Mouse (Mus musculus): Measurements from ENCODE around the gene C1qtnf5. TPM values are rescaled to one million over a fixed set of nuclear protein-coding genes. Genes with fewer than 3 reads are reported as not detected.
A peak's percentile ranks its signal among the peaks of the same experiment; 100 is the strongest.

The C1qtnf5 gene
- polyA plus RNA-seq (2015; fragmentation: Nextera tagmentation; extraction: Ambion mirVana) = 2.9 and 4.1 TPM in 2 replicates

- Histone ChIP-seq H3K4me3 (peak within 1 kb of the TSS; percentile 6; the same call in 1 of the 2 replicates), H3K27ac (peak within 1 kb of the TSS; percentile 51), H3K9ac (no peak within 1 kb of the TSS), H3K9me3 (no peaks in the 10 kb centered on the region), H3K4me2 (peak within 1 kb of the TSS; percentile 34), H3K4me1 (peaks cover 45% of the 10 kb centered on the region), H3K27me3 (replicated peaks) (no peaks in the 10 kb centered on the region), H3K36me3 (replicated peaks) (no peaks in the 10 kb centered on the region)
- WGBS = 17% methylated on average over 8 of the region's 8 CpGs
- ATAC-seq (replicated peaks) = peak; percentile 51
Measured at GRCm38 (mm10) chr9:44107110-44107509, at the start of gene C1qtnf5. C1qtnf5 (plus strand) TSS chr9:44107245.

- WGBS = 86% methylated on average over 6 of the region's 6 CpGs
- Histone ChIP-seq H3K4me2 (no peak overlapping the region), H3K9ac (no peak overlapping the region), H3K9me3 (no peaks in the 10 kb centered on the region), H3K4me1 (no peaks in the 10 kb centered on the region), H3K27me3 (replicated peaks) (no peaks in the 10 kb centered on the region), H3K4me3 (no peak overlapping the region), H3K27ac (no peak overlapping the region), H3K36me3 (replicated peaks) (no peaks in the 10 kb centered on the region)
- no peak for ATAC-seq (replicated peaks)
Measured at GRCm38 (mm10) chr9:44058606-44059005, 48.4 kb upstream of the C1qtnf5 start.

- Histone ChIP-seq H3K36me3 (replicated peaks) (no peaks in the 10 kb centered on the region), H3K27ac (no peak overlapping the region), H3K4me3 (no peak overlapping the region), H3K9ac (no peak overlapping the region), H3K4me2 (no peak overlapping the region), H3K9me3 (no peaks in the 10 kb centered on the region), H3K4me1 (peaks cover 13% of the 10 kb centered on the region), H3K27me3 (replicated peaks) (no peaks in the 10 kb centered on the region)
- no peak for ATAC-seq (replicated peaks)
- 41% methylated on average over 1 of the region's 1 CpGs for WGBS
Measured at GRCm38 (mm10) chr9:44065177-44065576, 41.9 kb upstream of the C1qtnf5 start.

- peak within 1 kb of the TSS; percentile 82 for H3K4me2 ChIP-seq
- no peaks in the 10 kb centered on the region for H3K36me3 ChIP-seq (replicated peaks)
- H3K9ac ChIP-seq = peak within 1 kb of the TSS; percentile 48
- H3K4me1 ChIP-seq = peaks cover 17% of the 10 kb centered on the region
- H3K27me3 ChIP-seq (replicated peaks) = no peaks in the 10 kb centered on the region; the same call in 1 of the 2 replicates
- peak within 1 kb of the TSS; percentile 51 for H3K4me3 ChIP-seq
- peak; percentile 99 for ATAC-seq (replicated peaks)
- H3K9me3 ChIP-seq = no peaks in the 10 kb centered on the region
- H3K27ac ChIP-seq = peak within 1 kb of the TSS; percentile 31; the same call in 1 of the 2 replicates
- WGBS = under 1% methylated on average over 38 of the region's 38 CpGs
Measured at GRCm38 (mm10) chr9:44066785-44067225, 40.2 kb upstream of the C1qtnf5 start, which contains the start of gene Usp2. Usp2 (plus strand) TSS chr9:44067021.

- Histone ChIP-seq H3K4me2 (peak overlapping the region; percentile 82), H3K9me3 (no peaks in the 10 kb centered on the region), H3K4me1 (peaks cover 23% of the 10 kb centered on the region), H3K4me3 (peak overlapping the region; percentile 51), H3K9ac (peak overlapping the region; percentile 48), H3K27ac (peak overlapping the region; percentile 31; the same call in 1 of the 2 replicates), H3K27me3 (replicated peaks) (no peaks in the 10 kb centered on the region; the same call in 1 of the 2 replicates), H3K36me3 (replicated peaks) (no peaks in the 10 kb centered on the region)
- peak; percentile 71 for ATAC-seq (replicated peaks)
- WGBS = 9% methylated on average over 15 of the region's 15 CpGs
Measured at GRCm38 (mm10) chr9:44067241-44067959, 39.6 kb upstream of the C1qtnf5 start.

GRCm38 (mm10) chr9:44067960-44068330, 39.1 kb upstream of the C1qtnf5 start:
- Histone ChIP-seq H3K9me3 (no peaks in the 10 kb centered on the region), H3K4me2 (no peak overlapping the region)

GRCm38 (mm10) chr9:44069252-44069651, 37.8 kb upstream of the C1qtnf5 start:
- no peak for ATAC-seq (replicated peaks)
- Histone ChIP-seq H3K4me3 (no peak overlapping the region), H3K36me3 (replicated peaks) (no peaks in the 10 kb centered on the region), H3K4me2 (no peak overlapping the region), H3K27me3 (replicated peaks) (no peaks in the 10 kb centered on the region; the same call in 1 of the 2 replicates), H3K4me1 (peaks cover 25% of the 10 kb centered on the region), H3K27ac (no peak overlapping the region), H3K9ac (no peak overlapping the region), H3K9me3 (no peaks in the 10 kb centered on the region)
- 35% methylated on average over 7 of the region's 7 CpGs for WGBS

More at GRCm38 (mm10) chr9:44067960-44068330, 39.1 kb upstream of the C1qtnf5 start:
- Histone ChIP-seq H3K4me3 (no peak overlapping the region), H3K27ac (no peak overlapping the region), H3K36me3 (replicated peaks) (no peaks in the 10 kb centered on the region), H3K4me1 (peaks cover 25% of the 10 kb centered on the region), H3K27me3 (replicated peaks) (no peaks in the 10 kb centered on the region; the same call in 1 of the 2 replicates), H3K9ac (no peak overlapping the region)
- ATAC-seq (replicated peaks) = no peak
- 89% methylated on average over 6 of the region's 6 CpGs for WGBS

GRCm38 (mm10) chr9:44070113-44070843, 36.8 kb upstream of the C1qtnf5 start:
- peaks cover 25% of the 10 kb centered on the region for H3K4me1 ChIP-seq
- WGBS = 79% methylated on average over 14 of the region's 14 CpGs
- no peak overlapping the region for H3K4me2 ChIP-seq
- no peaks in the 10 kb centered on the region for H3K9me3 ChIP-seq
- ATAC-seq (replicated peaks) = no peak
- H3K36me3 ChIP-seq (replicated peaks) = no peaks in the 10 kb centered on the region
- H3K9ac ChIP-seq = no peak overlapping the region
- no peaks in the 10 kb centered on the region; the same call in 1 of the 2 replicates for H3K27me3 ChIP-seq (replicated peaks)
- H3K27ac ChIP-seq = no peak overlapping the region
- no peak overlapping the region for H3K4me3 ChIP-seq

- WGBS = 53% methylated on average over 8 of the region's 8 CpGs
- Histone ChIP-seq H3K27me3 (replicated peaks) (no peaks in the 10 kb centered on the region; the same call in 1 of the 2 replicates), H3K4me1 (peaks cover 25% of the 10 kb centered on the region), H3K27ac (no peak overlapping the region), H3K4me2 (no peak overlapping the region), H3K36me3 (replicated peaks) (no peaks in the 10 kb centered on the region), H3K9me3 (no peaks in the 10 kb centered on the region), H3K9ac (no peak overlapping the region), H3K4me3 (no peak overlapping the region)
- no peak for ATAC-seq (replicated peaks)
Measured at GRCm38 (mm10) chr9:44070844-44071231, 36.2 kb upstream of the C1qtnf5 start.

- H3K4me1 ChIP-seq = peaks cover 22% of the 10 kb centered on the region
- H3K9ac ChIP-seq = no peak overlapping the region
- peak overlapping the region; percentile 21; the same call in 1 of the 2 replicates for H3K4me2 ChIP-seq
- H3K4me3 ChIP-seq = no peak overlapping the region
- peak overlapping the region; percentile 61 for H3K27ac ChIP-seq
- WGBS = 12% methylated on average over 11 of the region's 11 CpGs
- H3K36me3 ChIP-seq (replicated peaks) = no peaks in the 10 kb centered on the region
- peak; percentile 32; the same call in 1 of the 2 replicates for ATAC-seq (replicated peaks)
- H3K27me3 ChIP-seq (replicated peaks) = no peaks in the 10 kb centered on the region; the same call in 1 of the 2 replicates
- H3K9me3 ChIP-seq = no peaks in the 10 kb centered on the region
Measured at GRCm38 (mm10) chr9:44071914-44072598, 35.0 kb upstream of the C1qtnf5 start.

GRCm38 (mm10) chr9:44072599-44072915, 34.5 kb upstream of the C1qtnf5 start:
- Histone ChIP-seq H3K27me3 (replicated peaks) (no peaks in the 10 kb centered on the region; the same call in 1 of the 2 replicates), H3K4me3 (no peak overlapping the region), H3K4me2 (peak overlapping the region; percentile 21; the same call in 1 of the 2 replicates), H3K9me3 (no peaks in the 10 kb centered on the region), H3K9ac (no peak overlapping the region), H3K4me1 (peaks cover 17% of the 10 kb centered on the region), H3K27ac (peak overlapping the region; percentile 61), H3K36me3 (replicated peaks) (no peaks in the 10 kb centered on the region)
- WGBS = 5% methylated on average over 4 of the region's 4 CpGs
- peak; percentile 47; the same call in 1 of the 2 replicates for ATAC-seq (replicated peaks)

- H3K4me1 ChIP-seq = peaks cover 16% of the 10 kb centered on the region
- no peaks in the 10 kb centered on the region for H3K36me3 ChIP-seq (replicated peaks)
- 40% methylated on average over 5 of the region's 5 CpGs for WGBS
- no peaks in the 10 kb centered on the region; the same call in 1 of the 2 replicates for H3K27me3 ChIP-seq (replicated peaks)
- H3K27ac ChIP-seq = no peak overlapping the region
- H3K4me3 ChIP-seq = no peak overlapping the region
- no peak overlapping the region; the same call in 1 of the 2 replicates for H3K4me2 ChIP-seq
- ATAC-seq (replicated peaks) = no peak
- H3K9ac ChIP-seq = no peak overlapping the region
- H3K9me3 ChIP-seq = no peaks in the 10 kb centered on the region
Measured at GRCm38 (mm10) chr9:44073115-44073514, 33.9 kb upstream of the C1qtnf5 start.
